Mouse (Mus musculus) megakaryocyte, adult 5-6 weeks (primary cell): ENCODE measurements around the gene Kcnj14. TPM values are rescaled to one million over a fixed set of nuclear protein-coding genes. Genes with fewer than 3 reads are reported as not detected.

Source experiments
- ATAC-seq: 2 replicates; pipeline ENCODE4 v1.8.0; 2016; ENCODE audit warnings: mild to moderate bottlenecking, inconsistent platforms; ENCODE audit not compliant: poor library complexity, severe bottlenecking
- total RNA-seq, 2 experiments: library from RNA; stranded (forward) in 1 of 2; stranded (reverse) in 1 of 2; fragments of 153-499, 151-499 nt in 1 of 2; fragments of 221-1000, 200-1000 nt in 1 of 2; gene quantifications; 2 replicates each; pipeline versions ENCODE4 v1.2.3 to v1.2.4; 2015 to 2017

The Kcnj14 gene
- total RNA-seq, 2 experiments from 2014 or later: not detected

DNA sequence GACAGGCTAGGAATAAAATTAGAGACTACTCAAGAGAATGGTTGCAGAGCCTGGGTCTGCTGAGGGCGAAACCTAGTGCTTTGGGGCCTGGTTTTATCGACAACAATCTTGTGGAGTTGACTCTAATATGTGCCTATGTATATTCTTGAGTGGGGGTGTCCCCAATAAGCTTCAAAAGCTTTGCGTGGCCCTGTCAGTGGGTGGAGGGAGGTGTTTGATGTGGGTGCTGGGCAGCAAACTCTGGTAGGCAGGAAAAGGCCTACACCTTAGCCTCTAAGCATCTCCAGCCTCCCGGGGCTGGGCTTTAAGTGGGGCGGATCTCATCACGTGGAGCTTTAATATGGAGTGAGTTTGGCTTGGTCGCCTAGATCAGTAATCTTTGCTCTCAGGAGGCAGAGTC lies 25.7 kb downstream of the Kcnj14 start:
- no peak for ATAC-seq

DNA sequence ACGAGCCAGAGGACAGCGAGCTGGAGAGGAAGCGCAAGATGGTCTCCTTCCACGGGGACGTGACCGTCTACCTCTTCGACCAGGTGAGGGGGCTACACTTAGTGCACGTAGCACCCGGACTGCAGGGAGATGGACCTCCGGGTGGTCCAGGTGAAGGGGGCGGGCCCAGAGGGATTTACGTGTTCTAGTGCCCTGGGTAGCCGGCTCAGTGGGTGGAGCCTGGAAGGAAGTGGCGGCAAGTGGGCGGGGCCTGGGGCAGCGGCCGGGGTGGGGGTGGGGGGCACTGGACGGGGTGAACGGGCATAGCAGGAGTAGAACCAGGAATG lies 26.1 kb downstream of the Kcnj14 start:
- ATAC-seq: no peak

DNA sequence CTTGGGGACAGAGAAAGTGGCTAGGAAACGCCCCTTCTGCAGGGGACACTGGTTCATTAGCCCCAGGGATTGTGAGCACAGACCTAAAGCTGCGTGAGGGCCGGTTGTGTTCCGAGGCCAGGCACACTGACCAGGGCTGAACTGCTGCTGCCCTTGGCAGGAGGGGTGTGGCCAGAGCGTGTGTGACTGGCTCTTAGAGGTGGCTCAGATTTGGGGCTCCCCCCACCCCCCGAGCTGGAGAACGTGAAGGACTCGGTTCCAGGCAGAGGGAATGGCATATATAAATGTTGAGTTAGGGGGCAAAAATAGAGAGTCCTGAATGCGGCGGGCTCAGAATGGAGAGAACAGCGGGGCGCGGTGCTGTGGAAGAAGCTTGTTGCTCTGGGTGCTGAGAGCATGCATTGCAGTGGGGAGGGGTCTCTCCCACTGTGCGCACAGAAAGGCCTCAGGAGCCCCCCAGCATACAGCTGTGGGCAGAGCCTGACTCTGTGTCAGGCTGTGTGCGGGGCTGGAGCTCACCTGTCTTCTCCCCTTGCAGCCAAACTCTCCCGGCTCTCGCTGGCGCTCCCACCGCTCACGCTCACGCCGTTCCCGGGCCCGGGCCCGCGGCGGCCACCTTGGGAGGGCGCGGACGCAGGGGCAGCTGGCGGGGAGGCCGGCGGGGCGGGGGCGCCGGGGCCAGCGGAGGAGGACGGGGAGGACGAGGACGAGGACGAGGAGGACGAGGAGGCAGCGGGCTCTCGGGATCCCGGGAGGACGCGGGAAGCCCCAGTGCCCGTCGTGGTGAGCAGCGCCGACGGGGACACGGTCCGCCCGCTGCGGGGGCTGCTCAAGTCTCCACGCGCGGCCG lies 26.7 kb downstream of the Kcnj14 start:
- ATAC-seq: no peak

DNA sequence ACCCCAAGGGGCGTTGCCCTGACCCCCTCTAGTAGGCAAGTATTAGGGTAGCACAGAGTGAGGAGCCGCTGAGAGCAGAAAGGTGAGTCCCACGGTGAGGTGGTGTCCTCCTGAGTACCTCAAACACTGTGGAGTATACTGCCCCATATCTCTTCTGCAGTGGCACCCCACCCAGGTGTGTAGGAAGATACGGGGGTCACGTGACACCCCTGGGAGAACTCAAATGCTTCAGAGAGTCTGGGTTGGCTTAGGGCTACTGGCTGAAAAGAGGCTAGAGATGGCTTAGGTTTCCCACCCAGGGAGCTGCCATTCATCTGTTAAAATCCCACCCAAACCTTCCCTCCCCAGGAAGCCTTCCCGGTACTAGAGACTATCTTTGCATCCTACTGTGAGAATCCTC lies 27.6 kb downstream of the Kcnj14 start:
- no peak for ATAC-seq

DNA sequence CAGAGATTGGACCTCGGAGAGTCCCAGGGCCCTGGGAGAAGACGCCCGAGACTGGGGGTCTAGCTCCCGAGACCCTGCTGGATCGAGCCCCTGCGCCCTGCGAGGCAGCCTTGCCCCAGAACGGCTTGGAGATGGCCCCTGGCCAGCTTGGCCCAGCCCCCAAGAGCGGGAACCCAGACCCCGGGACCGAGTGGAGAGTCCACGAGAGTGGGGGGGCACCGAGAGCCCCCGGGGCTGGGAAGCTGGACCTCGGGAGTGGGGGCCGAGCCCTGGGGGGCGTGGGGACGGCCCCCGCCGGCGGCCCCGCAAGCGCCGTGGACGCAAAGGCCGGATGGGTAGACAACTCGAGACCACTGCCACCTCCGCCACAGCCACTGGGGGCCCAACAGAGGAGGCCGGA lies 29.6 kb downstream of the Kcnj14 start:
- ATAC-seq: no peak

DNA sequence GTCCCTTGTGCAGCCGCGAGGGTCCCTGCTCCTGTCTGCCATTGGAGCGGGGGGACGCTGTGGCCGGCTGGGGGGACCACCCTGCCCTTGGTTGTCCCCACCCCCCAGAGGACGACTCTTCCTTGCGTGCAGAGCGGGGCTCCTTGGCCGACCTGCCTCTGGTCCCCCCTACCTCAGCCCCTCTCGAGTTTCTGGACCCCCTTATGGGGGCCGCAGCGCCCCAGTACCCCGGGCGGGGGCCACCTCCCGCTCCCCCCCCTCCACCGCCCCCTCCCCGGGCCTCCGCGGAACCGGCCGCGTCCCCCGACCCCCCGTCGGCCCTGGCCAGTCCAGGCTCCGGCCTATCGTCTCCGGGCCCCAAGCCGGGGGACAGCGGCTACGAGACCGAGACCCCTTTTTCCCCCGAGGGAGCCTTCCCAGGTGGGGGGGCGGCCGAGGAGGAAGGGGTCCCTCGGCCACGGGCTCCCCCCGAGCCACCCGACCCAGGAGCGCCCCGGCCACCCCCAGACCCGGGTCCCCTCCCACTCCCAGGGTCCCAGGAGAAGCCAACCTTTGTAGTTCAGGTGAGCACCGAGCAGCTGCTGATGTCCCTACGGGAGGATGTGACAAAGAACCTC lies 30.5 kb downstream of the Kcnj14 start:
- ATAC-seq: no peak

DNA sequence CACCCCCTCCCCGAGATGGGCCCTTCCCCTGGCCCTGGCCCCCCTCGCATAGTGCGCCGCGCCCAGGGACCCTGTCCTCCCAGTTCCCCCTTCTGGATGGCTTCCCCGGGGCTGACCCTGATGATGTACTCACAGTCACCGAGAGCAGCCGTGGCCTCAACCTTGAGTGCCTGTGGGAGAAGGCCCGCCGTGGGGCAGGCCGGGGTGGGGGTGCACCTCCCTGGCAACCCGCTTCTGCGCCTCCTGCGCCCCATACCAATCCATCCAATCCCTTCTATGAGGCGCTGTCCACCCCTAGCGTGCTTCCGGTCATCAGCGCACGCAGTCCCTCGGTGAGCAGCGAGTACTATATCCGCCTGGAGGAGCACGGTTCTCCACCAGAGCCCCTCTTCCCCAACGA lies 31.3 kb downstream of the Kcnj14 start:
- no peak for ATAC-seq

DNA sequence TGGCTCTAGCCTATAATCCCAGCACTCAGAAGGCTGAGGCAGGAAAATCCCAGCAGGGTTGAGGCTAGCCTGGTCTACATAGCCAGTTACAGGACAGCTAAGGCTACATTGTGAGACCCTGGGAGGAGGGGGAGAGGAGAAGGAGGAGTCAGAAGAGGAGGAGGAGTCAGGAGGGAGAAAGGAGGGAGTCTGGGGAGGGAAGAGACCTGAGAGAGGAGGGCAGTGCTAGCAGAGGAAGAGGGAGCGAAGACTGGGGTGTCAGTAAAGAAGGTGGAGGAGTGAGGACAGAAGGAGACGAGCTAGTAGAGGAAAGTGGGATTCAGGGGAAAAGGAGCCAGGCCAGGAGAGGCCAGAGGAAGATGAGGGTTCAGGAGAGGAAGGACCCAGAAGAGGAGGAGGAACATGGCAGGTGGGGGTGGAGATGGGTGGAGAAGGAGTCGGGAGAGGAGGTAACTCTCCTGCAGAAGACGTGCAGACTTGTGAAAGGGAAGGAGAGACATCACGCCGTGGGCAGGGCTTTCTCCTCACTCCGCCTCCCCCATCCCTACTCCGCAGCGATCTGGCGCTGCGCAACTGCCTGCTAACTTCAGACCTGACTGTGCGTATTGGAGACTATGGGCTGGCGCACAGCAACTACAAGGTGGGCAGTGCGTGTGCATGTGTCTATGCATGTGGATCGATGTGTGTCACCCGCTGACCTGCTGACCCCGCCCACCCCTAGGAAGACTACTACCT lies 32.7 kb downstream of the Kcnj14 start:
- ATAC-seq: no peak

DNA sequence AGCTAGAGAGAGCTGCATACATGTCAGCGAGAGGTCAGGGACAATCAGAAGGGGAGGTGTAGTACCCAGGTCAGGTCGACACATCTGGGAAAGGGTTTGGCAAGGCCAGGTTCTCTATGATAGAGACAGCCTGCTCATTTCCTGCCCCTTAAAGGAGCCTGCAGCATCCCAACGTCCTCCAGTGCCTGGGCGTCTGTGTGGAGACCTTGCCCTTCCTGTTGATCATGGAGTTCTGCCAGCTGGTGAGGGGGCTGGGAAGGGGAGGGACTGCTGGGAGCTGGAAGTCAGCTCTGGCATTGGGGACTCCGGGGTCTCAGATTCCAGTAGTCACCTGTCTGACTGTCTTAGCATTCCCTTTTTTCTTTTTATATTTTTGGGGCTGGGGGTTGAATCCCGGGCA lies 33.9 kb downstream of the Kcnj14 start:
- ATAC-seq: no peak

DNA sequence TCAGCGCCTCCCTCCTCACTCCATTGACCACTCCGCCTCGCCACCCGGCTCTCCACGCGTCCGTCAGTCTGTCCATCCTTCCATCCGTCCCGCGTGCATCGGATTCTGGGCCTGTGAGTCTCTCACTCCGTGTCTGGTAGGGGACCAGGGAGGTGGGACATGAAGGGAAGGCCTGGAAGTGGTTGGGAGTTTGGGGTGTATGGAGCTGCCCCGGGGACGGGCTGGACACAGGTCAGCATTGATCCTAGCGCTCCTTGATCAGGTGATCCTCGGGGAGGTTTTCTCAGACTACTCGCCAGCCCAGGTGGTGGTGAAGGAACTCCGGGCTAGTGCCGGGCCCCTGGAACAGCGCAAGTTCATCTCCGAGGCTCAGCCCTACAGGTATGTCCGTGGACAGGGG lies 36.9 kb downstream of the Kcnj14 start:
- no peak for ATAC-seq

DNA sequence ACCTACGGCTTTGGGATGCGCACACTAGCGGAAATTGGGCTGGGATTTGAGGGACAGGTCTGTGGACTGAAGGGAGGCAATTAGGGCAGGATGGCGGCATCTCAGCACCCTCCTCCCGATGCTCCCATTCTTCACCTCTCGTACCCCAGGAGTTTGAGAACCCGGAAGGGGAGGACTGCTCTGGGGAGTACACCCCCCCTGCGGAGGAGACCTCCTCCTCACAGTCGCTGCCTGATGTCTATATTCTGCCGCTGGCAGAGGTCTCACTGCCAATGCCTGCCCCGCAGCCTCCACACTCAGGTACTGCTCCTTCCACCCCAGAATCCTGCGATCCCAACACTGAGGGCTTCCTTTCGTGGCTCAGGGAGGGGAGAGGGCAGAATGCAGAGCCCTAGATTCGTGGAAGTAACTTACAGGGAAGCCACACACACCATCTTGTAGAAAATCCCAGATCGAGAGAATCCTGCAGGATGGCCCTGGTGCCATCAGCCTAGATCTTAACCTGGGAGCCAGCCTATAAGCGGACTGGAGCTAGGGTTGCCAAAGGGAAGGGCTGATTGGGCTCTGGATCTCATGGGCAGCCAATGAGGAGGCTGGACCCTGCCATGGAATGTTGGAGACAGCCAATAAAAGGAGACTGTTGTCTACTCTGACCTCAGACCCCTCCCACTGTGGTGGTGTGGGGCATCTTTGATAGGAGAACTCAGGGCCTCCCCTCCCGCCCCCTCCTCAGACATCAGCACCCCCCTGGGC lies 37.7 kb downstream of the Kcnj14 start:
- ATAC-seq: no peak

DNA sequence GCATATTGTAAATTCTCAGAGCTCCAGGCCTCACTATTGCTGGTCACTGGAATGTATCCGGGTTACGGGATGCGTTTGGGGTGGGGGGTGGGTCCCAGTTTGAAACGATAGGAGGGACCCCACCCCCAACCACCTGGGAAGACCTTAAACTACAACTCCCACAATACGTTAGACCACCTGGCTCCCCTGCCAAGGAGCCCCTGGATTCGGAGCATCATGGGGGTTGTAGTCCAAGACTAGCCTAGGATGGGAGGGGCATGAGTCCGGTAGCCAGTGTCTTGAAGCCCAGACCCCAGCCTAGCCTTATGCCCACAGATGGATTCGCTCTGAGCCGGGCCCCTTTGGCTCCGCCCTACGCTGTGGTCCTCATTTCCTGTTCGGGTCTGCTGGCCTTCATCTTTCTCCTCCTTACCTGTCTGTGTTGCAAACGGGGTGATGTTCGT lies 38.4 kb downstream of the Kcnj14 start:
- ATAC-seq: no peak

DNA sequence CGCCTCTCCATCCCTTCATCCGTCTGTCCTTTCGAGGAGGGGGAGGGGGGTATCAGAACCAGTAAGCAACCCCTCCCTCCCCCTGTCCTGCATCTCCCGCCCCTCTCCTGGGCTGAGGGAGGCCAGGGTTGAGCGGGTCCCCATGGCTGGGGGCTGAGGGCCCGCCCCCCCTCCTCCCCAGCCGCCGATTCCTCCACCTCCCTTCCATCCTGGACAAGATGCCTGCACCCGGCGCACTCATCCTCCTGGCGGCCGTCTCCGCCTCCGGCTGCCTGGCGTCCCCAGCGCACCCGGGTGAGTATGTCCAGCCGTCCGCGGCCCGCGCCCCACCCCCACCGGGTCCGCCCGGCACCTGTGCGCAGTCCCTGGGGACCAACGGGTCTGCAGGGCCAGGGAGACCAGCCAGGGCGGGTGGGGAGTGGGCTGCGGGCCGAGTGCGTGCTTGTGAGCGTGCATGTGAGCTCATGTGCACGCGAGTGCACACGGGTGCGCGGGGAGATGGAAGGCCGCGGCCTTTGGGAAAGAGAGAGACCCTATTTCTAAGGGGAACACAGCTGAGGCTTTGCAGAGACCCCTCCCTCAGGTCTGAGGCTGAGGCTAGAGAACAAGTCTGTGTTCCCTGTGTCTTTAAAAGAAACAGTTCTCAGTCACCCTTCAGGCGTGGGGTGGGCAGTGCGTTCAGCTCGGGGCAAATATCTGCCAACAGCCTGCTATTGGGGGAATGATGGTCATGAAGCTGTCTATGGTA lies 39.0 kb downstream of the Kcnj14 start:
- no peak for ATAC-seq

DNA sequence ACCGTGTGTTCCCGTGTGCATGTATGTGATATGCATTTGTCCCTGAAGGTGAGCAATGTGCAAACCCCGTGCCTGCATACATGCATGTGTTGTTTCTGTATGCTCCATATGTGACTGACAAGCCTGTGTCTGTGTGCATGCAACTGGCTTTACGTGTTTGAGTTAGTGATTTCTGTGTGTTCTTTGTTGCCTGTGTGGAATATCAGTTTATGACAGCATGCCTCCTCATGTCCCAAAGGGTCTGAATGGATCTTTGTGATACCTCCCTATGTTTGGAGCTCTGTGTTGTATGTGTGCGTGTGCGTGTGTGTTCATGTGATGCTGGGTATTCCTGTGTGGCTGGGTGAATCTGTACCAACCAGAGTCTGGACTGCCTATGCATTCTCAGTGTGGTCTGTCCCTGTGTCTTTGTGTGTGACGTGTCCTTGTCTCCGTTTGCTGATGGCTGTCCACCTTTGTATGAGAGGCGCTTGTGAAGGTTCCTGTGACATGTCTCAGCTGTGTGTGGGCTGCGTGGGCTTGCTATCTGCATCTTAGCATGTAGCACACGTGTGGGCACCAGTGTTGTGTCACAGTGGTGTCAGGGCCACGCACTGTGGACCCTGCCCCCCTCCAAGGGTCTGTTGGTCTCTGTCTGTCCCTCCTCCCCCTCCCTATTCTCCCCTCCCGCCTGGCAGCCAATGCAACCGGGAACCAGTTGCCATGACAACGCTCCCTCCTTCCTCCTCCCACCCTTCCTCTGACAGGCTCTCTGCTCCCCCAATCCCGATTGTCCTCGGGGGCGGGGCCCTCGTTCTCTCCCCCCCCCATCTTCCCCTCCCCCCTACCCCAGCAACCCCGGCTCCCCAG lies 39.8 kb downstream of the Kcnj14 start, which contains the start of gene Sult2b1:
Sult2b1 (minus strand) TSS at position 146 of the 849 bp plus-strand sequence.
- ATAC-seq: no peak

DNA sequence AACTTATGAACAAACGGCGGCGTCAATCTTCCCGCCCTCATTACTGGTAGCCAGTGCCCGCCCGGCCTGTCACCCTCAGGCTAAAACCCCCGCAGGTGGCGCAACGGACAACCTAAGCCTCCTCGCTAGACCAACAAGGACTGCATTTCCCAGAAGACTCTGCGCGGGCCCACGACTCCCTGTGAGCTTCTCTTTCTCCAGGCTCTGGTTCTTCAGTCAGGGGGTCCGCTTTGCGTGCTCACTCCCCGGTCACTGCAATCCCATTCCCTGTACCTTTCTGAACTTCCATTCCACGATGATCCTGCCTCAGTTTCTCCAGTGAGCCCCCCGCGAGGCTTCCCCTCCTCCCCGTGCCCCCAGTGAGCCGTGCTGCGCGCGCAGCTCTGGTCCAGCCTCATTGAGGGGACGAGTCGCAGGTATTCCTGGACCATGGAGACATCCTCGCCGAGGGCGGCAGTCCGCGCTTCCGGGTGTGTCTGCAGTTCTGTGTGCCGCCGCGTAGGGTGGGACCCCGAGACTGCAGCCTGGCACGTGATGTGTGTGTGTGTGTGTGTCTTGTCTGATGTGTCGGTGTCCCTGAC lies 41.0 kb downstream of the Kcnj14 start, which contains the start of gene Lmtk3:
Lmtk3 (plus strand) TSS at position 228 of the 581 bp plus-strand sequence.
- peak; percentile 55 for ATAC-seq

DNA sequence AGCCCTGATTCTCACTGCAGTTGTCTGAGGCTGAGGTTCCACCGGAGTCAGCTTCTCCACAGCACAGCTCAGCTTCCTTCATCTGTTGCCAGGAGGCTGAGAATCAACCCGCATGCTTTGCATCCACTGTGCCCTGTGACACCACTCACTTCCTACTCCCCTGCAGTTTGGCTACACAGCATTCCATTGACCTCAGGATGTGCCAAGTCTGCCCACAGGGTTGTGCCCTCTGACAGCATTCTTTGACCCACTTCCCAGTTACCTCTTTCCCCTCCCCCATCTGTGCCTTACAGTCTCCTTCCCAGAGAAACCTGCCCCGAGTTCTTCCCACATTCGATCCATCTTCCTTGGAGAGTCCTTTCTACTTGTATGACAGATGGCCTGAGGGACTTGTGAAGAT lies 42.3 kb downstream of the Kcnj14 start:
- ATAC-seq: no peak

DNA sequence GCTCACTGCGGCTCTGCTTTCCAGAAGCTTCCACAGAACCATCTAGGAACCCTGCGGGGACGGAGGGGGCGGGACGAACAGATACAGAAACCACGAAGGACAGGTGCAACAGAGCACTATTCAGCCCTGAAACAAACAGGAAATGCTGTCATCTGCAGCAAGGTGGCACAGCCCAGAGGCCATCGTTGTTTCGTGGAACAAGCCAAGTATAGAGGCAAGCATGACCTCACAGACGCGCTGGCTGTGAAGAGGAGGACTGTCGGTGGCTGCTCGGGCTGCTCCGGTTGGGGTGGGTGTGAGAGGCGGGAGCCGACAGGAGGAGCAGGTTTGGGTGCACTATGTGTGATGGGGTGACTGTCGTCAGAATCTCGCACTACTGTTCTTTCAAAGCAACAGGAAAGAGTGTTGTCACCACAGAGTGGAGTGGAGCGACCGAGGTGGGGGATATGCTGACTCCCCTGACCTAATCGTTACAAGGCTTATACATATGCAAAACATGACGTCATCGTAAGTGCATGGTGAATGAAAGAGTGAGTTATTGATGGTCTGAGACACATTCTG lies 45.4 kb downstream of the Kcnj14 start:
- peak; percentile 66 for ATAC-seq

DNA sequence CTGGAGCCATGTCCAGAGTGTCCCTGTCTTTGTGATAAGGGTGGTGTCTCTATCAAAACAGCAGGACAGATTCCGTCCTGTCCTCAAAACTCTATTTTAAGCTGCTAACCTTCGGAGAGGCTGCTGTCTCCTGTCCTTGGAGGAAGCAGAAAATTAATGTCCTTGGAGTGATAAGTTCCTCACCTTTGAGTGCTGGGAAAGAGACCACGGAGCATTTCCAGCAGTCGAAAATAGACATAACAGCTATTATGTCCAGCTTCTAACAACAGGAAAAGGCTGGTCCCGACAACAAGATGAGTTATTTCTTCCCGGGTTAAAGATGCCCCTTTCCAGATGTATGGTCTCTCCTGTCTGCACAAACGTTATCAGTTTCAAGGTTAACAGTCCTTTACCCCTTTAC lies 49.3 kb downstream of the Kcnj14 start:
- ATAC-seq: no peak

DNA sequence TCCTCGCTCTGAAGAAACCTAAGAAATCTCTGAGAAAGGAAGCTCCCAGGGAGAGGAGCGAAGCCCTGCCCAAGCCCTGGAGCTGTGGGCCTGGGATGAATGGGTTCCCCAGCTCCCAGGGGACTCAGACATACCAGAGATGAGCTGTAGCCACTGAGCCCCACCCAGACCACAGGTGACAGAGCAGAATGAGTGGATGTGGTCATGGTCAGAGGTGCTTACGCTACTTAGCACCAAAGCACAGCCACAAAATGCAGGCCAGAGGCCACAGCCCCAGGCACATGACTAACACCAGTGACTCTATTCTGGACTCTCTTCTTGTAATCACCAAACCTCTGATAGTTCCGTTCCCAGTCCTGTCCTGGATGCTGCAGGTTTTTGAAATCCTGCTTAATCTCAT lies 53.5 kb downstream of the Kcnj14 start:
- peak; percentile 56 for ATAC-seq
